Mouse (Mus musculus) intestine, postnatal 0 days (tissue): ENCODE results near the gene Rbmxl1. TPM values are rescaled to one million over a fixed set of nuclear protein-coding genes. Genes with fewer than 3 reads are reported as not detected.
"Not testable (repeated sequence)": the region's sequence is repeated elsewhere in the genome, so short reads cannot be mapped to it uniquely, and the experiment has no call there.

Experiments
- ATAC-seq: fragments of 200-750 bp; cut with Nextera tagmentation; 2 replicates; pipeline ENCODE4 v1.8.0; 2017; ENCODE audit warnings: mild to moderate bottlenecking, moderate TSS enrichment, moderate library complexity
- H3K27ac ChIP-seq: fragments of 300-500 bp; sonication (generic); 2 replicates; pipeline ENCODE4 v1.5.1; 2014; ENCODE audit warnings: mild to moderate bottlenecking, low read depth, low read length, moderate library complexity
- H3K27me3 ChIP-seq: fragments of 300-500 bp; sonication (generic); replicated peaks from 2 replicates; pipeline ENCODE4 v1.6.1; 2014; ENCODE audit warnings: low read length, mixed read lengths; ENCODE audit not compliant: control insufficient read depth, insufficient read depth
- H3K36me3 ChIP-seq: fragments of 300-500 bp; sonication (generic); 2 replicates; pipeline ENCODE4 v1.6.1; 2014; ENCODE audit warnings: mild to moderate bottlenecking, moderate library complexity; ENCODE audit not compliant: control insufficient read depth, insufficient read depth
- H3K4me1 ChIP-seq: fragments of 300-500 bp; sonication (generic); replicated peaks from 2 replicates; pipeline ENCODE4 v1.6.1; 2014; ENCODE audit warnings: antibody characterized with exemption, low read length, mixed read lengths; ENCODE audit not compliant: control insufficient read depth, insufficient read depth
- H3K4me2 ChIP-seq: fragments of 300-500 bp; sonication (generic); replicated peaks from 2 replicates; pipeline ENCODE4 v1.6.1; 2014; ENCODE audit warnings: low read depth, mild to moderate bottlenecking, moderate library complexity
- H3K4me3 ChIP-seq: fragments of 300-500 bp; sonication (generic); 2 replicates; pipeline ENCODE4 v1.5.1; 2014; ENCODE audit warnings: low read depth, low read length
- H3K9ac ChIP-seq: fragments of 300-500 bp; sonication (generic); 2 replicates; pipeline ENCODE4 v1.6.1; 2014; ENCODE audit warnings: mild to moderate bottlenecking, low read depth, low read length
- H3K9me3 ChIP-seq: fragments of 300-500 bp; sonication (generic); 2 replicates; pipeline ENCODE4 v1.6.1; 2016; ENCODE audit warnings: mixed run types; ENCODE audit not compliant: control insufficient read depth
- CTCF ChIP-seq: sonication (generic); IDR thresholded peaks from 2 replicates; pipeline ENCODE4 v1.5.1; 2016; ENCODE audit warnings: low read depth, mild to moderate bottlenecking, control low read depth, antibody characterized with exemption, moderate library complexity
- WGBS: fragments of 180-500 bp; shearing (Covaris S2); extraction: QIAGEN DNeasy Blood & Tissue Kit; methylation state at CpG from one replicate; pipeline ENCODE4 v1.1.7; 2014; 5-methylcytosine and 5-hydroxymethylcytosine counted together
- polyA plus RNA-seq: library from polyadenylated mRNA; unstranded; fragments of >200 nt; fragmentation: Nextera tagmentation; extraction: Ambion mirVana; gene quantifications from 2 replicates; pipeline ENCODE4 v1.2.1, GENCODE M21; 2015

The Rbmxl1 gene
- polyA plus RNA-seq, 1 experiment from 2014 or later = 57.9 TPM

DNA sequence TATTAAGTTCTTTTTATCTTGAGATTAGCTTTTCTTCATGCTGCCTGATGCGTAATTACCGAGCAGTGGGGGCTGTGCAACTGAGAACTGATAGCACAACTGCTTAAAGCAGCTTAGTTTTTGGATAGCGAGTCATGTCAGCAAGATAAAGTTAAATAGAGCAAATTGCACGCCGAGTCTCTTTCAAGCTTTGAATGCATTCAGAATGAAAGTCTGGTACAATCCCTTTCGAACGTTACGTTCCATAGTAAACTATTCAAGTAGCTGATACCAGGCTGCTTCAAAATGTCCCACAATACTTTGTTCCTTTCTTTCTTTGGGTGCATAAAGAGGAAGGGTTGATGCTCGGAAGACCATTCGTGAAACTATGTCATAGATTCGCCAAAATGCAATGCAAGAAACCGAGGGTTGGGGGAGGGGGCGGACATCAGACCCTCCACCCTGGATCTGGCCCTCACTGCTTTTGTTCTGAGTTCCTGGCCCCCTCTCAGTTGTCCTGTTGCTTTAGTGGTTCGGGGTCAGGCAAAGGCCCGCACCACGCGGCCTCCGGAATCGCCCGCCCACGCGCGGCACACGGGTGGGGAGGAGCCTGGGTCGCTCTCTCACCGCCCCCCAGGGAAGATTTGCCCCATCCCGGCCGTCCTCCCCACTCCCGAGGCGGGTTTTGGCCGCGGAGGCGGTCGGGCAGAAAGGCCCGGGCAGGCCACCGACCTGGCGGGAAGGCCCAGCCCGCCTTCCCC, 549 bp downstream of the Rbmxl1 start:
- Histone ChIP-seq H3K4me2 (peak overlapping the region; percentile 100), H3K4me3 (peak overlapping the region; percentile 94), H3K36me3 (peaks cover 7% of the 10 kb centered on the region; the same call in 1 of the 2 replicates), H3K27ac (peak overlapping the region; percentile 96), H3K9ac (peak overlapping the region; percentile 94), H3K27me3 (no peaks in the 10 kb centered on the region), H3K4me1 (no peaks in the 10 kb centered on the region), H3K9me3 (no peaks in the 10 kb centered on the region)
- TF ChIP-seq CTCF = no peak
- ATAC-seq = peak; percentile 37
- WGBS = 2% methylated on average over 38 of the region's 38 CpGs

DNA sequence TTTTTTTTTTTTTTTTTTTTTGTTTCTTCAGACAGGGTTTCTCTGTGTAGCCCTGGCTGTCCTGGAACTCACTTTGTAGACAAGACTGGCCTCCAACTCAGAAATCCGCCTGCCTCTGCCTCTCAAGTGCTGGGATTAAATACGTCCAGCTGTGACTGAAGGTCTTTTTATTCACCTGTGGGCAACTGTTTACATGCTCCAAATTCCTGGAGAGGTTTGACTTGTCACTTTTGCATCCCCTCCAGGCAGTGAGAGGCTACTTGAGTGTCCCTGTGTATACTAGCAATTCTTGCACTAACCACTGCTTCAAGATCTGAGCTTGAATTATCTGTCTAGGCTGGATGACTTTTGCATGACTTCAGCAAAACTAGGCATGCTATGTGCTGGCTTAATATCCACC, 6.0 kb downstream of the Rbmxl1 start:
- no peak overlapping the region for H3K4me3 ChIP-seq
- no peak overlapping the region for H3K9ac ChIP-seq
- H3K4me2 ChIP-seq = no peak overlapping the region
- H3K9me3 ChIP-seq = no peaks in the 10 kb centered on the region
- no peak for TF ChIP-seq CTCF
- H3K27ac ChIP-seq = no peak overlapping the region
- H3K27me3 ChIP-seq = no peaks in the 10 kb centered on the region
- no peak for ATAC-seq
- 80% methylated on average over 2 of the region's 2 CpGs for WGBS
- peaks cover 7% of the 10 kb centered on the region; the same call in 1 of the 2 replicates for H3K36me3 ChIP-seq
- H3K4me1 ChIP-seq = no peaks in the 10 kb centered on the region

DNA sequence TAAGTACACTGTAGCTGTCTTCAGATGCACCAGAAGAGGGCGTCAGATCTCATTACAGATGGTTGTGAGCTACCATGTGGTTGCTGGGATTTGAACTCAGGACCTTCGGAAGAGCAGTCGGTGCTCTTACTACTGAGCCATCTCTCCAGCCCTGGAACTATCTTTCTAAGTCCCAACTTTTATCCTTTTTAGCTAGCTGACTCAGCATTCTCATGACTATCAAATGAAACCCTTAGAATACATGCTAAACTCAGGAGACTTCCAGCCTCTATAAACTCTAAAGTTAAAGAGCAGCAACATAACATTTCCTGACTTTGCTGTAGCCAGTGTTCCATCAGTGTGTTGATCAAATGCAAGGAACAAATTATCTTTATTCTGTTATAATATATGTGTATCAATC, 12.4 kb downstream of the Rbmxl1 start:
- H3K36me3 ChIP-seq, ATAC-seq, H3K27ac ChIP-seq, H3K9me3 ChIP-seq, H3K4me2 ChIP-seq, H3K4me1 ChIP-seq, H3K27me3 ChIP-seq, H3K4me3 ChIP-seq, H3K9ac ChIP-seq: not testable (repeated sequence)
- WGBS = 96% methylated on average over 3 of the region's 3 CpGs

DNA sequence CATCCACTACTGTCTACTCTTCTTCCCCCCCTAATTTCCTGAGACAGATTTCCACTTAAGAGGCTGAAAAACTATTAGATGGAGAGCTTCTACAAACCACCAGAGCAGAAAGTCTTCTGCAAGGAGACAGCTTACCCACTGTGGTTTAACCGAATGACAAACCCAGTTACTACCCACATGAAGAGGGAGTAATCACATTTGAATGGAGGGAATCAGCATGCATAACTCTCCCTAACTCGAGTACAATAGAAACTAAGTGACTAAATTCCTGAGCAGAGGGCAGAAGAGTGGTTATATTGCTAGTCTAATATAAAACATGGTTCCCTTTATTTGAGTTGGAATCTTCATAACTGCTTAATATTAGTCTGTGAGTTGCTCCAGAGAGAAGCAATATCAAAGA, 15.7 kb downstream of the Rbmxl1 start:
- no peak overlapping the region for H3K4me3 ChIP-seq
- no peaks in the 10 kb centered on the region for H3K9me3 ChIP-seq
- ATAC-seq = no peak
- H3K9ac ChIP-seq = no peak overlapping the region
- no peak overlapping the region for H3K27ac ChIP-seq
- H3K27me3 ChIP-seq = no peaks in the 10 kb centered on the region
- TF ChIP-seq CTCF = no peak
- no peak overlapping the region for H3K4me2 ChIP-seq
- WGBS = 48% methylated on average over 2 of the region's 2 CpGs
- H3K4me1 ChIP-seq = no peaks in the 10 kb centered on the region
- H3K36me3 ChIP-seq = no peaks in the 10 kb centered on the region

DNA sequence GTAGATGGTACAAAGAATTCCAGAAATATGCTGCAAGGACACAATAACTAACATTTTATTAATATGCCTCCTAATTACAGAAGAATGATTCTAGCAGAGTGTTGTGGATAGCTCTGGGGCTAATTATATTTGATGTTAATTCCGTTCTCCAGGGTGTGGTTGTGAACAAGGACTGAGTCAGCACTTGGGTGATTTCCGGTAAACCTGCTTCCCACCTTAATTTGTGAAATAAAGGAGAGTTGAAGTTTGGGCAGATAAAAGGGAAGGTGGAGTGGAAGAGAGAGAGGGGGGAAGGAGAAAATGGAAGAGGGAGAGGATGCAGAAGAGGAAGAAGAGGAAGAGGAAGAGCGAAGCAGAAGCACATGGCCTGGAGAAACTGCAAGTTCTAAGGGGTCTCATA, 19.0 kb downstream of the Rbmxl1 start:
- 79% methylated on average over 3 of the region's 3 CpGs for WGBS
- no peaks in the 10 kb centered on the region for H3K9me3 ChIP-seq
- no peak for ATAC-seq

DNA sequence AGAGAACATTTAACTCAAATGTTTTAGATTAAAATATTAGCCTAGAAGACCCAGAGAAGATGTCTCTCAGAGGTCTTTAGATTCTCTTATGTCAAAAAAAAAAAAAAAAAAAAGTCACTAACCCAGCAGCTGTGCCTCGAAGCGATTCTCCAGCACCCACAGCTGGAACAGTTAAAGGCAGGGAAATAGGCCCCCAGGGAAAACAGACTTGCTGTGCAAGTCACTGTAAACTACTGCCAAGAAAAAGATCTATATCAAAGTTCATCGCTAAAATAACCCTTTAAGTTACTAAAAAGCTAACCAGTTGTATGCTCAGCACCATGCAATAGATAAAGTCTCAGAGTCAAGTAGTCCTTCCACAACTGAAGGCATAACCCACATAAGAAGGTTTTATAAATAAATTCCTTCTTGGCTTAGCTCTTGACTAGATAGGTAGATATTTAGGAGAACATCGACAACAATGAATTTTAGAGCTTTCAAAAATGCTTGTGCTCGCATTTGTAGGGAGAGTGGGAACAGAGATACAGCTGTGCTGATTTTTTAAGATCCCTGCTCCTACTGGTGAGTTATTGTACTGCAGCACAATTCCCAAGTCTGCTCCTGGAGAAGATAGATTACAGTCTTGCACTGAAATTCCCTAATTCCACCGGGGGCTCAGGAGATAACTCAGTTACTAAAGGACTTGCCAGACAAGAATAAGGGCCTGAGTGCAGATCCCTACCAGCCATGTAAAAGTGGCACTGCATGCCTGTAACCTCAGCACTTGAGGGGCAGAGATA, 31.5 kb downstream of the Rbmxl1 start:
- 41% methylated on average over 6 of the region's 6 CpGs for WGBS
- Histone ChIP-seq H3K27me3 (no peaks in the 10 kb centered on the region), H3K4me1 (no peaks in the 10 kb centered on the region), H3K4me3 (no peak overlapping the region), H3K9me3 (no peaks in the 10 kb centered on the region), H3K27ac (no peak overlapping the region), H3K4me2 (no peak overlapping the region), H3K36me3 (no peaks in the 10 kb centered on the region), H3K9ac (no peak overlapping the region)
- peak; percentile 62 for TF ChIP-seq CTCF
- no peak for ATAC-seq

More for the DNA sequence above, 19.0 kb downstream of the Rbmxl1 start:
- Histone ChIP-seq H3K36me3 (no peaks in the 10 kb centered on the region), H3K4me2 (no peak overlapping the region), H3K27me3 (no peaks in the 10 kb centered on the region), H3K9ac (no peak overlapping the region), H3K4me1 (no peaks in the 10 kb centered on the region), H3K27ac (no peak overlapping the region), H3K4me3 (no peak overlapping the region)
- no peak for TF ChIP-seq CTCF
